Mouse (Mus musculus): ENCODE measurements around the gene Negr1.

DNA sequence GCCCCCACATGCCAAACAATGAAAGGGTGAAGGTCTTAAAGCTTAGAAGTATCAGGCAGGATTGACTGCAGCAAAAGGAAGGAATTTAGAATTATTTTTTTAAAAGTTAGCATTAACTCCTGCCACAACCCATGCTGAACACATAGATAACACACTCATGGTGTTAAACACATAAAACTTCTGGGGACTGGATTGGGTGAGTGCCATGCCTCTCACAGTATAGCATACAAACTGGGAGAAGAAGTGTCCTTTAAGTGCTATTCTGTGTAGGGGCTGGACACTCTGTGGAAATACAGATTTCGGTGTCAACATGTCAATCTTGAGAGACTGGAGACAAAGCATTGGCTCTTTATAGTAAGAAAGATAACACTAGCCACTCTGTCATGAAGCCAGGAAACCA is 519.0 kb downstream of the Negr1 start:
- TF ChIP-seq CTCF (IDR thresholded peaks at IDR 0.05; ENCODE audit: extremely low read depth, insufficient read depth, low read length): no peak
- TF ChIP-seq POLR2A (IDR thresholded peaks at IDR 0.05; ENCODE audit: extremely low read depth, insufficient read depth, low read length): no peak
